Mouse (Mus musculus) heart, adult 2 months (tissue): ENCODE data around the gene Gm10490.

ENCODE experiments used
- CTCF ChIP-seq: fragments of 200-600 bp; IDR thresholded peaks from 2 replicates; pipeline ENCODE4 v1.8.1; 2022; ENCODE audit warnings: antibody characterized with exemption, mild to moderate bottlenecking, moderate library complexity
- EP300 ChIP-seq: fragments of 200-500 bp; IDR thresholded peaks from 2 replicates; pipeline ENCODE4 v1.6.1; 2011; ENCODE audit warnings: low read depth, low read length, control low read depth; ENCODE audit not compliant: insufficient read depth
- POLR2A ChIP-seq: fragments of 200-500 bp; IDR thresholded peaks from 2 replicates; pipeline ENCODE4 v1.6.1; 2011; ENCODE audit warnings: mild to moderate bottlenecking, low read depth, low read length, control low read depth; ENCODE audit not compliant: insufficient read depth

DNA sequence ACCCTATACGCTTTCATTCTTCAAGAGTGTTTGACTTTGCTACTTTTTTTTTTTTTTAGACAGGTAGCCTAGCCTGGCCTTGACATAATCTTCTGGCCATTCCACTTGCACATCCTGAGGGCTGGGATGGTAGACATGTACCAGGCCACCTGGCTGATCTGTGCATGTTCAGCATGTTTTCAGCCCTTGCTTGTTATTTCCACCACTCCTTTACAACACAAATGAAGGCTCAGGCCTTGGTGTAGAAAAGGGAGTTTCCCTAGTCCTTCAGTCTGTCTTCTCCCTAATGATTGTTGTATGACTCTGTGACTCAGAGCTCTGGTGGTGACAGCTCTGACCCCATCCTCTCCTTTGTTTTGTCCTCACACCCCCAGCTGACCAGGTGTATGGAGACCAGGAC, 42.2 kb upstream of the Gm10490 start:
- TF ChIP-seq CTCF (no peak), EP300 (no peak), POLR2A (no peak)
